Mouse (Mus musculus): ENCODE measurements around the gene Gli1. TPM values are rescaled to one million over a fixed set of nuclear protein-coding genes. Genes with fewer than 3 reads are reported as not detected.

Gli1 gene
- polyA plus RNA-seq, 1 experiment from 2014 or later: 7.5 TPM

DNA sequence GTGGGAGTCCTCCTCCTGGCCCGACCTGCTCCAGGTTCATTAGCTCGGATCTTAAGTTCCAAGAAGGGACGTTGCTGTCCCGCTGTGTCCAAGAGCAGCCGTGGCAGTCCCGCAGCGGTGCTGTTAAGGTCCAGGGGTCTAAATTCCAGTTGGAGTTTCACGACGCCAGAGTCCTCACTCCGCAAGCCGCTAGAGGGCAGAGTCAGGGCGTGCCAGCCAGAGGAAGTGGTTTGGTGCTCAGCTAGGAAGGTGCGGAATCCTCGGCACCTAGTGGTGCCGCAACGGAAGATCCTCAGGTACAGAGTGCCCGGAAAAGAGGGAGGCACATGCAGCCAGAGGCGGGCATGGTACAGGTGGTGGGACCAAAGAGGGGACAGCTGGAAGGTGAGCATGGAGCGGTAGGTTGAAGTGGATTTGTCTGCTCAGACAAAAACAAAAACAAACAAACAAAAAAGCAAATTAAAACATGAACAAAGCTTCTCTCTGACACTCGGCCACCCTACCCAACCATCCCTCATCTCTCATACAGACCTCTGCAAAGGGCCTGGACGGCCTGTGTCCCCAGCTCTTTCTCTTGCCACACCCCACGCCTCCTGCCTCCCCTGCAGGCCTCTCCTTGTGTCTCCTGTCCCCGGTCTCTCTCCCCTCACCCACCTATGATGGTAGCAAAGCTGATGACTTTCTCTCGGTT lies 9.0 kb upstream of the Gli1 start:
- Histone ChIP-seq H3K9me3 (ENCODE audit: low read length) (no peaks in the 10 kb centered on the region), H3K9ac (replicated peaks; ENCODE audit: low read length) (peak overlapping the region; percentile 62), H3K27me3 (ENCODE audit: insufficient read depth, low read length) (no peaks in the 10 kb centered on the region), H3K4me1 (ENCODE audit: insufficient read depth, low read length) (peaks cover 8% of the 10 kb centered on the region; the same call in 1 of the 2 replicates), H3K36me3 (ENCODE audit: insufficient read depth, low read length) (no peaks in the 10 kb centered on the region), H3K27ac (ENCODE audit: low read length) (no peak overlapping the region), H3K4me2 (replicated peaks; ENCODE audit: low read depth, low read length) (peak overlapping the region; percentile 54), H3K4me3 (ENCODE audit: low read length) (peak overlapping the region; percentile 38)
- peak; percentile 81 for ATAC-seq (ENCODE audit: low FRiP score, low TSS enrichment)
- WGBS: 11% methylated on average over 24 of the region's 24 CpGs

DNA sequence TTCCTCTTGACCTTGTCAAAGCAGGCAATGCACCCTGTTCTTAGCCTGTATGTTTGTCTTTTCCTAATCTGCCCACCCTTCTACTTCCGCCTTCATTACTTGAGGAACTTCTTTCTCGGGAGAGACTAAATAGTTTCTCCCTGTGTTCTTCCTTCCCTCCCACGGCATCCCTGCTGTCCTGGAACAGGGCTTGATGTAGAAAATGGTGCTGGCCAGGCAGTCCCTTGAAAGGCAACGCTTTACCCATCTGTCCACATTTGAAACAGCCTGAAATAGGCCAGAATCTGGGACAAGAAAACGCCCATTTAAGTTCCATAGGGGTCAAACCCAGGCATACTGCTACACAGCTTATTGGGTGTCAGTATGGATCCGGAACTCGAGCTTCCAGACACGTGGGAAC lies 8.0 kb upstream of the Gli1 start:
- H3K4me3 ChIP-seq (ENCODE audit: low read length): no peak overlapping the region
- no peaks in the 10 kb centered on the region for H3K36me3 ChIP-seq (ENCODE audit: insufficient read depth, low read length)
- WGBS: 74% methylated on average over 8 of the region's 8 CpGs
- H3K9ac ChIP-seq (replicated peaks; ENCODE audit: low read length): no peak overlapping the region
- no peak overlapping the region for H3K27ac ChIP-seq (ENCODE audit: low read length)
- H3K4me2 ChIP-seq (replicated peaks; ENCODE audit: low read depth, low read length): no peak overlapping the region
- ATAC-seq (ENCODE audit: low FRiP score, low TSS enrichment): no peak
- H3K27me3 ChIP-seq (ENCODE audit: insufficient read depth, low read length): no peaks in the 10 kb centered on the region
- H3K9me3 ChIP-seq (ENCODE audit: low read length): no peaks in the 10 kb centered on the region
- H3K4me1 ChIP-seq (ENCODE audit: insufficient read depth, low read length): peaks cover 8% of the 10 kb centered on the region; the same call in 1 of the 2 replicates

DNA sequence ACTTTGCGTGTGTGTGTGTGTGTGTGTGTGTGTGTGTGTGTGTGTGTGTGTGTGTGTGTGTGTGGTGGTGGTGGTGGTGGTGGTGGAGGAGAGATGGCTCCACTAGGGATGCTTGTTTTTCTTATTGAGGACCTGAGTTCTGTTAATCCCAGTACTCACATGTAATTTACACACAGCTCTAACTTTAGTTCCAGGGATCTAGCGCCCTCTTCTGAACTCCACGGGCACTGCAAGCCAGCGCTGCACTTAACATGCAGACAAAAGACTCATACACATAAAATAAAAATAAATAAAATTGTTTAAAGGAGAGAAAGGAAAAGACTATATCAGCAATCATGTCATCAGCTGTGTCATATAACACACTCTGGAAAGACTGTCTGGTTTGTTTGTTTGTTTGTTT lies 7.2 kb upstream of the Gli1 start:
- Histone ChIP-seq H3K4me1 (ENCODE audit: insufficient read depth, low read length) (peaks cover 8% of the 10 kb centered on the region; the same call in 1 of the 2 replicates), H3K36me3 (ENCODE audit: insufficient read depth, low read length) (no peaks in the 10 kb centered on the region), H3K27me3 (ENCODE audit: insufficient read depth, low read length) (no peaks in the 10 kb centered on the region), H3K4me2 (replicated peaks; ENCODE audit: low read depth, low read length) (no peak overlapping the region), H3K4me3 (ENCODE audit: low read length) (no peak overlapping the region), H3K27ac (ENCODE audit: low read length) (no peak overlapping the region), H3K9ac (replicated peaks; ENCODE audit: low read length) (no peak overlapping the region), H3K9me3 (ENCODE audit: low read length) (no peaks in the 10 kb centered on the region)
- no peak for ATAC-seq (ENCODE audit: low FRiP score, low TSS enrichment)
- WGBS: 67% methylated on average over 4 of the region's 4 CpGs

DNA sequence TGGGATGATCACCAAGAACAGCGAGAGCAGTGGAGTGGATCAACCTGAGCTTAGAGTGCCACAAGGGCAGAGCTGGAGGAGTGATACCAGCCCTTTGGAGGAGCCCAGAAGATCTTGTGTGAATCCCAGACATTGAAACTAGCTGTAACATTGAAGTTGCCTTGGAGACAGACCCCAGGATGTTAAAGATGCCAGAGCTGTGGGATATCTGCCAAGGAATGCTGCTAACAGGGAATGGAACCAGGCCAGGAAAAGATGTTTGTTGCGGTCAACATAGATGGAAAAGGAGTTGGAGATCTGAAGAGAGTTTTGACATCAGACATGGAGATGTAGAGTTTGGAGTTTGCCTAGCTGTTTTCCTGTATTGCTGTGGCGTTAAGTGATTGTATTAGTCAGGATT lies 4.4 kb upstream of the Gli1 start:
- Histone ChIP-seq H3K27me3 (ENCODE audit: insufficient read depth, low read length) (no peaks in the 10 kb centered on the region; the same call in 1 of the 2 replicates), H3K27ac (ENCODE audit: low read length) (no peak overlapping the region), H3K9me3 (ENCODE audit: low read length) (no peaks in the 10 kb centered on the region), H3K4me1 (ENCODE audit: insufficient read depth, low read length) (peaks cover 18% of the 10 kb centered on the region), H3K4me3 (ENCODE audit: low read length) (no peak overlapping the region), H3K4me2 (replicated peaks; ENCODE audit: low read depth, low read length) (no peak overlapping the region), H3K36me3 (ENCODE audit: insufficient read depth, low read length) (no peaks in the 10 kb centered on the region), H3K9ac (replicated peaks; ENCODE audit: low read length) (no peak overlapping the region)
- WGBS: 82% methylated on average over 3 of the region's 3 CpGs
- ATAC-seq (ENCODE audit: low FRiP score, low TSS enrichment): no peak

DNA sequence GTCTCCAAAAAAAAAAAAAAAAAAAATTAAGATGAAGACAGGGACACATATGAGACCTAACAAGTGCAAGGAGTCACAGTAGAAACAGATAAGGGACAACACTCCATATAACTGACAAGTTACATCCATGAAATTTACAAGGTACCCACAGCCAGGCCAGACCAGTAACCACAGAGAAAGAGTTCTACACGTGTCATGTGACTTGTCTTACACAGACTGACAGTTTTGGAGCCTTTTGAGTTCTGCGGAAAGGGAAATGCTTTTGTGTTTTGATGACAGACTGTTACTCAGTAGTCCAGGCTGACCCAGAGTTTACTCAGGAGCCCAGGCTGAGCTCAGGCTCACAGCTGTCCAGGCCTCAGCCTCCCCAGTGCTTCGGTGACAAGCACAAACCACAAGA lies 1.3 kb upstream of the Gli1 start:
- Histone ChIP-seq H3K36me3 (ENCODE audit: insufficient read depth, low read length) (no peaks in the 10 kb centered on the region), H3K27ac (ENCODE audit: low read length) (no peak overlapping the region), H3K27me3 (ENCODE audit: insufficient read depth, low read length) (no peaks in the 10 kb centered on the region; the same call in 1 of the 2 replicates), H3K4me1 (ENCODE audit: insufficient read depth, low read length) (peaks cover 26% of the 10 kb centered on the region), H3K4me3 (ENCODE audit: low read length) (no peak overlapping the region), H3K9ac (replicated peaks; ENCODE audit: low read length) (no peak overlapping the region), H3K9me3 (ENCODE audit: low read length) (no peaks in the 10 kb centered on the region), H3K4me2 (replicated peaks; ENCODE audit: low read depth, low read length) (no peak overlapping the region)
- no peak for ATAC-seq (ENCODE audit: low FRiP score, low TSS enrichment)
- WGBS: 75% methylated on average over 3 of the region's 3 CpGs

DNA sequence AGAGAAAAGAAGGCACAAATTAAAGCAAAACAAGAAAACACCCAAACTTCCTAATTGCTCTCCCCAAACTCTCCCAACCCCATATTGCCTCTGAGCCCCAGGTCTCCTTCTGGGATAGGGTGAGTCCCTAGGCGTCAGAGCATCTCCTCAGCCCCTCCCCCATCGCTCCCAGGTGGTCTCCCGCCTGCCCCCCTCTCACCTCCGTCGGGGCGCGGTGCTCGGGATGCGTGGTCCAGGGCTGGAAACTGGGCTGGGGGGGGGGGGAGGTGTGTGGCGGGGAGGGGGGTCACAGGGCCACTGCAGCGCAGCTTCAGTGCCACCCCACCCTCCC lies 449 bp downstream of the Gli1 start:
- Histone ChIP-seq H3K4me3 (ENCODE audit: low read length) (peak overlapping the region; percentile 62), H3K9me3 (ENCODE audit: low read length) (no peaks in the 10 kb centered on the region), H3K4me2 (replicated peaks; ENCODE audit: low read depth, low read length) (peak overlapping the region; percentile 99), H3K27me3 (ENCODE audit: insufficient read depth, low read length) (no peaks in the 10 kb centered on the region; the same call in 1 of the 2 replicates), H3K36me3 (ENCODE audit: insufficient read depth, low read length) (peaks cover 6% of the 10 kb centered on the region; the same call in 1 of the 2 replicates), H3K4me1 (ENCODE audit: insufficient read depth, low read length) (peaks cover 26% of the 10 kb centered on the region), H3K9ac (replicated peaks; ENCODE audit: low read length) (peak overlapping the region; percentile 71), H3K27ac (ENCODE audit: low read length) (peak overlapping the region; percentile 77)
- WGBS: 1% methylated on average over 9 of the region's 11 CpGs
- no peak for ATAC-seq (ENCODE audit: low FRiP score, low TSS enrichment)

DNA sequence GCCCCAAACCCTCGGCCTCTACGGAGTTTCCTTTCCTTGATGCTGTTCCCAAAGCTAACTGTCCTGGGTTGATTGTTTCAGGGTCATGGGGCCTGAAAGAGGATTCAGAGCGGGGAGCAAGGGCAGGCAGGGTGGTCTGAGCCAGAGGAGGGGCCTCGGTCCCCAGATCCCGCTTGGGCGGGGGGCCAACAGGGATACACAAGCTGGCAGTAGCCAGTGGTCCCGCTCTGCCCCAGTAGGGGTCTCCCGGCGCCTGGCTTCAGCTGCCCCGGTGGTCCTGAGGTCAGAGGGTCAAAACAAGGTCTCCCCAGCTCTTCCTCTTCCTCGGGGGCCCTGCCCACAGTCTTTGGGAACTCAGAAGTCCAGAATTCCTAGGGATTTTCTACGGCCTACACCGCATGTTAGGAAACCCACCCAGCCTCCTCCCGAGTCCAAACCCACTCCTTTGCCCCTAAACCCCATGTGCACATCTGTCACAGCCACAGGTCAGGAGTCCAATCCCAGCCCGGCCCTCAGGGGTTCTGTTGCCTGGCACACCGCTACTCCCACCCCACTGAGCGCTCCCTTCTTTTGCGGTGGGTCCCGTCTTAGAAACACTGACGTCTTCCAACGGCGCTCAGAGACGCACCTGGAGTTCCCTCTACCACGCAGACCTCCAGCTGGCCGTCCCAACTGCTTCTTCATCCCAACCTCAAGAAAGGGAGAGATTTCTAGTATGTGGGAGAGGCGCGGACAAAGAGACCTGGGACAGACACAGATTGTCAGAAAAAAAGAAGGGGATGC lies 1.0 kb downstream of the Gli1 start:
- no peak for ATAC-seq (ENCODE audit: low FRiP score, low TSS enrichment)
- no peaks in the 10 kb centered on the region for H3K9me3 ChIP-seq (ENCODE audit: low read length)
- WGBS: under 1% methylated on average over 27 of the region's 27 CpGs

DNA sequence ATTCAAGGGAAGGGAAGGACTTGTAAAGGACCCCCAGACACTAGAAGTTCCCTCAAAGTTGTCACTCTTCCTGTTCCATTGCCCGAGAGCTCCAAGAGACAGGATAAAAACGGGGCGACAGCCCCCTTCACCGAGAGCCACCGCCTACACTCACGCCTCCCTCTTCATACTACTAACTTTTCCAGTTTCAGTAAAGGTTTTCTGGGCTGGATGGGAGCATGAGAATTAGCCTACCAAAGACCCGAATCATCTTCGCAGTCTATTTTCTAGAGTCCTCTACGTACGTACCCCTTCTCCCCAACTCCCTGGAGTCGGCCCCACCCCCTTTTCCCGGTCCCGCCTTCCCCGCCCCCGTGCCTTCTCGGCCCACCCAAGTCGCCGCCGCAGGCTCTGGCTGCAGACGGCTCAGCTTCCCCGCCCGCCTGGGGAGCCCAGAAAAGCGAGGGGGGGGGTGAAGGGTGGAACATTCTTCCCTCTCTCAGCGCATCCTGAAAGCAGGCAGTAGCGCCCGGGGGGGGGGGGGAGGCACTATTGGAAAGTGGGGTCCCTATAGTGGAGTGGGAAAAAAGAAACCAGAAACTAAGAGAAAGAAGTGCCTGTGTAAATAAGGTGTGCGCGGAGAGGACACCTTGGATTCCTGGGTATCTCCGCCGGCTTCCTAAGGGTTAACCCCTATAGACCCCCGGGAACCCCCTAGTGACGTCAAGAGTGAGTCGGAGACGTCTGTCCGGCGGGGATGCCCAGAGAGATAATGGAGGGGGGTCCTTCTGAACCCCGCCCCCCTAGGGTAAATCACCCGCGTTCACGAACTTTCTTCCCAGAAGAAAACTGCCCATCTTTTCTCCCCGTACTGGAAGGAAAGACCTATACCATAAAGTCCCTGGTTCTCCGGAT lies 1.8 kb downstream of the Gli1 start:
- H3K4me3 ChIP-seq (ENCODE audit: low read length): peak overlapping the region; percentile 62
- H3K4me1 ChIP-seq (ENCODE audit: insufficient read depth, low read length): peaks cover 26% of the 10 kb centered on the region
- peak; percentile 26 for ATAC-seq (ENCODE audit: low FRiP score, low TSS enrichment)
- H3K4me2 ChIP-seq (replicated peaks; ENCODE audit: low read depth, low read length): peak overlapping the region; percentile 99
- no peaks in the 10 kb centered on the region for H3K9me3 ChIP-seq (ENCODE audit: low read length)
- peak overlapping the region; percentile 71 for H3K9ac ChIP-seq (replicated peaks; ENCODE audit: low read length)
- peaks cover 14% of the 10 kb centered on the region for H3K36me3 ChIP-seq (ENCODE audit: insufficient read depth, low read length)
- WGBS: 1% methylated on average over 40 of the region's 42 CpGs
- H3K27me3 ChIP-seq (ENCODE audit: insufficient read depth, low read length): no peaks in the 10 kb centered on the region; the same call in 1 of the 2 replicates
- H3K27ac ChIP-seq (ENCODE audit: low read length): peak overlapping the region; percentile 94

More for the DNA sequence above, 1.0 kb downstream of the Gli1 start:
- Histone ChIP-seq H3K4me1 (ENCODE audit: insufficient read depth, low read length) (peaks cover 26% of the 10 kb centered on the region), H3K4me2 (replicated peaks; ENCODE audit: low read depth, low read length) (peak overlapping the region; percentile 99), H3K27ac (ENCODE audit: low read length) (peak overlapping the region; percentile 77), H3K9ac (replicated peaks; ENCODE audit: low read length) (peak overlapping the region; percentile 71), H3K36me3 (ENCODE audit: insufficient read depth, low read length) (peaks cover 11% of the 10 kb centered on the region), H3K27me3 (ENCODE audit: insufficient read depth, low read length) (no peaks in the 10 kb centered on the region; the same call in 1 of the 2 replicates), H3K4me3 (ENCODE audit: low read length) (peak overlapping the region; percentile 62)

DNA sequence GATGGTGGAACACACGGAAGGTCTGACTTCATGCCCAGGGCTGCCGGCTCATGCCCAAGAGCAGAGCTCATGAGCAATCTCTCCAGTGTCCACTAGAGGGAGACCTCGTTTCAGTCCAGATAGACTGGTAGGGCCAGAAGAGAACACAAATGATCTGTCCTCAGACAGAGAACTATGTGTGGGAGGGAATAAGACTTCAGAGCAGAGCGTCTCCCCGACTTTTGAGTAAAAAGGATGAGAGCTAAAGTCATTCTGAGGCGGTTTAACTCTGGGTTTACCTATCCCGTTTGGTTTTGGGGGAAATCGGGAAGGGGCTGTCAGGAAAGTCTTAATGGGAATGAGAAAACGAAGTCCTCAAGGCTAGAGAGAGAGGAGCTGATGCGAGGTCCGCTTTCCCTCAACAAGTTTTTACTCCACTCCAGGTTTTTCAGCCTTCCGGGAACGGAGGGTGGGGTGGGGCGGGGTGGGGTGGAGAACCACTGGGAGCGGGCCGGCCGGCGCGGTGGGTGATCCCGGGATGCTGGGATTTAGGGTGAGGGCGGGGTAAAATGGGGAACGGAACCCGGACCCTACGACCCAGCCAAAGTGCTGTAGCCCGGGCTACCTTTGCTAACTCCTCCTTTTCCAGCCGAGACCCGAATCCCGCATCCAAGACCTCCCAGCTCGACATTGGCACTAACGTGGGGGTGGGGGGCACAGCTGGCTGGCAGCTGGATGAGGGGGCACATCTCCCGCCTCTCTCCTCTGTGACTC lies 2.7 kb downstream of the Gli1 start:
- Histone ChIP-seq H3K9me3 (ENCODE audit: low read length) (no peaks in the 10 kb centered on the region), H3K27ac (ENCODE audit: low read length) (peak overlapping the region; percentile 94), H3K4me1 (ENCODE audit: insufficient read depth, low read length) (peaks cover 26% of the 10 kb centered on the region), H3K4me2 (replicated peaks; ENCODE audit: low read depth, low read length) (peak overlapping the region; percentile 99), H3K9ac (replicated peaks; ENCODE audit: low read length) (peak overlapping the region; percentile 71), H3K4me3 (ENCODE audit: low read length) (peak overlapping the region; percentile 62), H3K36me3 (ENCODE audit: insufficient read depth, low read length) (peaks cover 18% of the 10 kb centered on the region), H3K27me3 (ENCODE audit: insufficient read depth, low read length) (no peaks in the 10 kb centered on the region; the same call in 1 of the 2 replicates)
- ATAC-seq (ENCODE audit: low FRiP score, low TSS enrichment): peak; percentile 78
- under 1% methylated on average over 31 of the region's 31 CpGs for WGBS

All from kidney, embryonic 16.5 days (tissue).